Mouse (Mus musculus): ENCODE results near the gene Hcar1.

Hcar1 gene

GRCm38 (mm10) chr5:123879928-123880327 is at the start of gene Hcar1:
TSS of gene Hcar1 (minus strand) at chr5:123880020.
- DNase-seq, result no peak

GRCm38 (mm10) chr5:123927118-123927517 is 47.3 kb upstream of the Hcar1 start, which contains the start of gene Gm43518:
TSS of gene Gm43518 (plus strand) at chr5:123927418.
- no peak for DNase-seq

GRCm38 (mm10) chr5:123922112-123922511 is 42.3 kb upstream of the Hcar1 start:
- DNase-seq, result no peak

GRCm38 (mm10) chr5:123914852-123915251 is 35.0 kb upstream of the Hcar1 start:
- no peak for DNase-seq

- no peak for DNase-seq
Observed at GRCm38 (mm10) chr5:123907631-123907977, 27.8 kb upstream of the Hcar1 start.

- DNase-seq, result peak; percentile 98
Observed at GRCm38 (mm10) chr5:123906976-123907630, 27.3 kb upstream of the Hcar1 start, which contains the start of gene Denr. TSS of gene Denr (plus strand) at chr5:123907175.

- no peak for DNase-seq
Observed at GRCm38 (mm10) chr5:123906146-123906975, 26.5 kb upstream of the Hcar1 start.

- no peak for DNase-seq
Observed at GRCm38 (mm10) chr5:123904059-123904672, 24.3 kb upstream of the Hcar1 start.

GRCm38 (mm10) chr5:123897352-123897751 is 17.5 kb upstream of the Hcar1 start:
- DNase-seq, result no peak

GRCm38 (mm10) chr5:123896395-123896794 is 16.6 kb upstream of the Hcar1 start:
- DNase-seq, result no peak

- no peak for DNase-seq
Observed at GRCm38 (mm10) chr5:123893520-123893919, 13.7 kb upstream of the Hcar1 start.

GRCm38 (mm10) chr5:123891669-123892068 is 11.8 kb upstream of the Hcar1 start:
- no peak for DNase-seq

- no peak for DNase-seq
Observed at GRCm38 (mm10) chr5:123890987-123891386, 11.2 kb upstream of the Hcar1 start.

- no peak for DNase-seq
Observed at GRCm38 (mm10) chr5:123890312-123890711, 10.5 kb upstream of the Hcar1 start.

GRCm38 (mm10) chr5:123886365-123886764 is 6.5 kb upstream of the Hcar1 start:
- DNase-seq, result no peak

GRCm38 (mm10) chr5:123884332-123884731 is 4.5 kb upstream of the Hcar1 start:
- no peak for DNase-seq

GRCm38 (mm10) chr5:123883891-123884290 is 4.1 kb upstream of the Hcar1 start:
- DNase-seq, result no peak

GRCm38 (mm10) chr5:123880778-123881177 is 958 bp upstream of the Hcar1 start:
- DNase-seq, result no peak

GRCm38 (mm10) chr5:123878056-123878455 is 1.8 kb downstream of the Hcar1 start:
- no peak for DNase-seq

GRCm38 (mm10) chr5:123874177-123874576 is 5.6 kb downstream of the Hcar1 start:
- DNase-seq, result no peak

GRCm38 (mm10) chr5:123869615-123870014 is 10.2 kb downstream of the Hcar1 start:
- DNase-seq, result no peak

- DNase-seq, result no peak
Observed at GRCm38 (mm10) chr5:123866457-123866856, 13.4 kb downstream of the Hcar1 start.

GRCm38 (mm10) chr5:123865365-123865764 is 14.5 kb downstream of the Hcar1 start, which contains the start of gene Hcar2:
TSS of gene Hcar2 (minus strand) at chr5:123865499.
- DNase-seq, result no peak

GRCm38 (mm10) chr5:123863934-123864333 is 15.9 kb downstream of the Hcar1 start:
- no peak for DNase-seq

Measured in kidney, adult 9 months (tissue).